Mouse (Mus musculus): Measurements from ENCODE around the gene Il22. TPM values are rescaled to one million over a fixed set of nuclear protein-coding genes. Genes with fewer than 3 reads are reported as not detected.

Il22 gene
- polyA plus RNA-seq, 1 experiment from 2014 or later, result not detected

Other genes starting within 250 kb of the Il22 start
- gene Mdm1, start 63.1 kb upstream of the Il22 start, polyA plus RNA-seq (2014; fragmentation: Nextera tagmentation; extraction: Ambion mirVana), result 31.6 and 34.7 TPM in 2 replicates
- 0.27 TPM in 1 of 2 replicates, not detected in the other for gene Gm32717, start 35.8 kb downstream of the Il22 start, polyA plus RNA-seq (2014; fragmentation: Nextera tagmentation; extraction: Ambion mirVana)
- gene Gm32802, start 53.7 kb downstream of the Il22 start, polyA plus RNA-seq (2014; fragmentation: Nextera tagmentation; extraction: Ambion mirVana), result 0.27 TPM in 1 of 2 replicates, not detected in the other
- gene Iltifb, start 90.1 kb downstream of the Il22 start, polyA plus RNA-seq (2014; fragmentation: Nextera tagmentation; extraction: Ambion mirVana), result 0.33 TPM in 1 of 2 replicates, not detected in the other
- not detected in 2 replicates for gene Gm9040, start 122.0 kb downstream of the Il22 start, polyA plus RNA-seq (2014; fragmentation: Nextera tagmentation; extraction: Ambion mirVana)
- not detected in 2 replicates for gene Gm9044, start 127.5 kb downstream of the Il22 start, polyA plus RNA-seq (2014; fragmentation: Nextera tagmentation; extraction: Ambion mirVana)
- gene Gm9045, start 132.9 kb downstream of the Il22 start, polyA plus RNA-seq (2014; fragmentation: Nextera tagmentation; extraction: Ambion mirVana), result 0.11 and 0.12 TPM in 2 replicates
- not detected in 2 replicates for gene Gm9046, start 138.3 kb downstream of the Il22 start, polyA plus RNA-seq (2014; fragmentation: Nextera tagmentation; extraction: Ambion mirVana)
- gene Gm9048, start 143.7 kb downstream of the Il22 start, polyA plus RNA-seq (2014; fragmentation: Nextera tagmentation; extraction: Ambion mirVana), result not detected in 2 replicates
- 0.11 and 0.12 TPM in 2 replicates for gene Gm9049, start 149.2 kb downstream of the Il22 start, polyA plus RNA-seq (2014; fragmentation: Nextera tagmentation; extraction: Ambion mirVana)
- not detected in 2 replicates for gene Ifng, start 236.1 kb downstream of the Il22 start, polyA plus RNA-seq (2014; fragmentation: Nextera tagmentation; extraction: Ambion mirVana)